Mouse (Mus musculus): Measurements from ENCODE around the gene Ddx19b.
"Not testable (repeated sequence)": the region's sequence is repeated elsewhere in the genome, so short reads cannot be mapped to it uniquely, and the experiment has no call there.

Ddx19b gene

GRCm38 (mm10) chr8:111031572-111031971 is at the start of gene Ddx19b:
Gene Ddx19b (minus strand): TSS chr8:111031751.
- no peak for DNase-seq (ENCODE audit: low spot score)

- DNase-seq (ENCODE audit: low spot score), result peak; percentile 56
Measured at GRCm38 (mm10) chr8:111079861-111080271, 48.3 kb upstream of the Ddx19b start.

- no peak for DNase-seq (ENCODE audit: low spot score)
Measured at GRCm38 (mm10) chr8:111079461-111079860, 47.9 kb upstream of the Ddx19b start.

GRCm38 (mm10) chr8:111075926-111076325 is 44.4 kb upstream of the Ddx19b start:
- no peak for DNase-seq (ENCODE audit: low spot score)

GRCm38 (mm10) chr8:111068660-111069059 is 37.1 kb upstream of the Ddx19b start:
- not testable (repeated sequence) for DNase-seq (ENCODE audit: low spot score)

GRCm38 (mm10) chr8:111067439-111067838 is 35.9 kb upstream of the Ddx19b start:
- DNase-seq (ENCODE audit: low spot score), result peak; percentile 41

GRCm38 (mm10) chr8:111066308-111066707 is 34.8 kb upstream of the Ddx19b start:
- DNase-seq (ENCODE audit: low spot score), result no peak

- DNase-seq (ENCODE audit: low spot score), result peak; percentile 36
Measured at GRCm38 (mm10) chr8:111062893-111063292, 31.3 kb upstream of the Ddx19b start.

- peak; percentile 95 for DNase-seq (ENCODE audit: low spot score)
Measured at GRCm38 (mm10) chr8:111062072-111062757, 30.7 kb upstream of the Ddx19b start.

- peak; percentile 56 for DNase-seq (ENCODE audit: low spot score)
Measured at GRCm38 (mm10) chr8:111061688-111062071, 30.1 kb upstream of the Ddx19b start.

GRCm38 (mm10) chr8:111058946-111059572 is 27.5 kb upstream of the Ddx19b start:
- no peak for DNase-seq (ENCODE audit: low spot score)

- DNase-seq (ENCODE audit: low spot score), result peak; percentile 29
Measured at GRCm38 (mm10) chr8:111056691-111057293, 25.2 kb upstream of the Ddx19b start.

- DNase-seq (ENCODE audit: low spot score), result peak; percentile 97
Measured at GRCm38 (mm10) chr8:111056158-111056663, 24.7 kb upstream of the Ddx19b start, which contains the start of gene Exosc6. Gene Exosc6 (plus strand): TSS chr8:111056339.

GRCm38 (mm10) chr8:111055661-111056060 is 24.1 kb upstream of the Ddx19b start:
- no peak for DNase-seq (ENCODE audit: low spot score)

- no peak for DNase-seq (ENCODE audit: low spot score)
Measured at GRCm38 (mm10) chr8:111055031-111055634, 23.6 kb upstream of the Ddx19b start.

GRCm38 (mm10) chr8:111053827-111054518 is 22.4 kb upstream of the Ddx19b start:
- DNase-seq (ENCODE audit: low spot score), result no peak

GRCm38 (mm10) chr8:111049106-111049505 is 17.6 kb upstream of the Ddx19b start:
- no peak for DNase-seq (ENCODE audit: low spot score)

GRCm38 (mm10) chr8:111048694-111049093 is 17.1 kb upstream of the Ddx19b start:
- no peak for DNase-seq (ENCODE audit: low spot score)

GRCm38 (mm10) chr8:111044003-111044734 is 12.6 kb upstream of the Ddx19b start:
- peak; percentile 14 for DNase-seq (ENCODE audit: low spot score)

- no peak for DNase-seq (ENCODE audit: low spot score)
Measured at GRCm38 (mm10) chr8:111042546-111042945, 11.0 kb upstream of the Ddx19b start.

- no peak for DNase-seq (ENCODE audit: low spot score)
Measured at GRCm38 (mm10) chr8:111036591-111036990, 5.0 kb upstream of the Ddx19b start.
